Mouse (Mus musculus): ENCODE results near the gene Banf1. TPM values are rescaled to one million over a fixed set of nuclear protein-coding genes. Genes with fewer than 3 reads are reported as not detected.
"Not testable (repeated sequence)": the region's sequence is repeated elsewhere in the genome, so short reads cannot be mapped to it uniquely, and the experiment has no call there.

Gene Banf1
- polyA plus RNA-seq, 1 experiment = 178 TPM

- TF ChIP-seq GATA1 (IDR thresholded peaks at IDR 0.05; ENCODE audit: borderline replicate concordance, low read length) = no peak
- no peak for TF ChIP-seq FLI1 (IDR thresholded peaks at IDR 0.05; ENCODE audit: low read length)
- Histone ChIP-seq H3K4me1 (peaks cover 18% of the 10 kb centered on the region), H3K36me3 (replicated peaks; ENCODE audit: low read length) (no peaks in the 10 kb centered on the region), H3K4me3 (replicated peaks) (no peak within 1 kb of the TSS), H3K27me3 (replicated peaks) (peaks cover 1% of the 10 kb centered on the region), H3K9me3 (no peaks in the 10 kb centered on the region)
Observed at GRCm38 (mm10) chr19:5402293-5402692, 35.3 kb upstream of the Banf1 start, which contains the start of gene Tsga10ip. Tsga10ip (minus strand) TSS chr19:5402526.

GRCm38 (mm10) chr19:5401073-5401472, 34.1 kb upstream of the Banf1 start:
- peaks cover 15% of the 10 kb centered on the region for H3K4me1 ChIP-seq
- not testable (repeated sequence) for H3K9me3 ChIP-seq; H3K36me3 ChIP-seq (replicated peaks; ENCODE audit: low read length); H3K27me3 ChIP-seq (replicated peaks); H3K4me3 ChIP-seq (replicated peaks)

- Histone ChIP-seq H3K27me3 (replicated peaks) (no peaks in the 10 kb centered on the region), H3K4me3 (replicated peaks) (no peak overlapping the region), H3K9me3 (no peaks in the 10 kb centered on the region), H3K36me3 (replicated peaks; ENCODE audit: low read length) (no peaks in the 10 kb centered on the region), H3K4me1 (peaks cover 26% of the 10 kb centered on the region)
- TF ChIP-seq GATA1 (IDR thresholded peaks at IDR 0.05; ENCODE audit: borderline replicate concordance, low read length) (no peak), FLI1 (IDR thresholded peaks at IDR 0.05; ENCODE audit: low read length) (no peak)
Observed at GRCm38 (mm10) chr19:5395371-5395770, 28.4 kb upstream of the Banf1 start.

- Histone ChIP-seq H3K27me3 (replicated peaks) (no peaks in the 10 kb centered on the region), H3K9me3 (no peaks in the 10 kb centered on the region), H3K4me3 (replicated peaks) (no peak overlapping the region), H3K4me1 (peaks cover 32% of the 10 kb centered on the region), H3K36me3 (replicated peaks; ENCODE audit: low read length) (no peaks in the 10 kb centered on the region)
- TF ChIP-seq GATA1 (IDR thresholded peaks at IDR 0.05; ENCODE audit: borderline replicate concordance, low read length) (no peak), FLI1 (IDR thresholded peaks at IDR 0.05; ENCODE audit: low read length) (no peak)
Observed at GRCm38 (mm10) chr19:5394168-5394567, 27.2 kb upstream of the Banf1 start.

GRCm38 (mm10) chr19:5392892-5393291, 25.9 kb upstream of the Banf1 start:
- H3K9me3 ChIP-seq = no peaks in the 10 kb centered on the region
- H3K36me3 ChIP-seq (replicated peaks; ENCODE audit: low read length) = no peaks in the 10 kb centered on the region
- H3K4me3 ChIP-seq (replicated peaks) = no peak overlapping the region
- H3K27me3 ChIP-seq (replicated peaks) = no peaks in the 10 kb centered on the region
- peaks cover 33% of the 10 kb centered on the region for H3K4me1 ChIP-seq
- TF ChIP-seq GATA1 (IDR thresholded peaks at IDR 0.05; ENCODE audit: borderline replicate concordance, low read length) (no peak), FLI1 (IDR thresholded peaks at IDR 0.05; ENCODE audit: low read length) (no peak)

GRCm38 (mm10) chr19:5390416-5390815, 23.4 kb upstream of the Banf1 start:
- peak overlapping the region; percentile 92 for H3K4me3 ChIP-seq (replicated peaks)
- H3K4me1 ChIP-seq = peaks cover 55% of the 10 kb centered on the region
- TF ChIP-seq FLI1 (IDR thresholded peaks at IDR 0.05; ENCODE audit: low read length) (no peak), GATA1 (IDR thresholded peaks at IDR 0.05; ENCODE audit: borderline replicate concordance, low read length) (no peak)

GRCm38 (mm10) chr19:5389647-5390046, 22.7 kb upstream of the Banf1 start:
- Histone ChIP-seq H3K4me3 (replicated peaks) (peak overlapping the region; percentile 92), H3K27me3 (replicated peaks) (no peaks in the 10 kb centered on the region), H3K9me3 (no peaks in the 10 kb centered on the region), H3K4me1 (peaks cover 49% of the 10 kb centered on the region), H3K36me3 (replicated peaks; ENCODE audit: low read length) (peaks cover 21% of the 10 kb centered on the region)
- TF ChIP-seq FLI1 (IDR thresholded peaks at IDR 0.05; ENCODE audit: low read length) (no peak), GATA1 (IDR thresholded peaks at IDR 0.05; ENCODE audit: borderline replicate concordance, low read length) (no peak)

More at GRCm38 (mm10) chr19:5390416-5390815, 23.4 kb upstream of the Banf1 start:
- Histone ChIP-seq H3K36me3 (replicated peaks; ENCODE audit: low read length) (peaks cover 13% of the 10 kb centered on the region), H3K9me3 (no peaks in the 10 kb centered on the region), H3K27me3 (replicated peaks) (no peaks in the 10 kb centered on the region)

- Histone ChIP-seq H3K36me3 (replicated peaks; ENCODE audit: low read length) (peaks cover 30% of the 10 kb centered on the region), H3K9me3 (no peaks in the 10 kb centered on the region), H3K4me1 (peaks cover 49% of the 10 kb centered on the region), H3K4me3 (replicated peaks) (peak within 1 kb of the TSS; percentile 92), H3K27me3 (replicated peaks) (no peaks in the 10 kb centered on the region)
- TF ChIP-seq FLI1 (IDR thresholded peaks at IDR 0.05; ENCODE audit: low read length) = peak; percentile 84; the same call in 1 of the 2 replicates
- TF ChIP-seq GATA1 (IDR thresholded peaks at IDR 0.05; ENCODE audit: borderline replicate concordance, low read length) = no peak
Observed at GRCm38 (mm10) chr19:5388588-5389242, 21.7 kb upstream of the Banf1 start, which contains the start of gene Sart1. Sart1 (minus strand) TSS chr19:5388703.

GRCm38 (mm10) chr19:5388011-5388441, 21.1 kb upstream of the Banf1 start:
- no peaks in the 10 kb centered on the region for H3K27me3 ChIP-seq (replicated peaks)
- H3K9me3 ChIP-seq = no peaks in the 10 kb centered on the region
- peak overlapping the region; percentile 92 for H3K4me3 ChIP-seq (replicated peaks)
- TF ChIP-seq FLI1 (IDR thresholded peaks at IDR 0.05; ENCODE audit: low read length) (no peak), GATA1 (IDR thresholded peaks at IDR 0.05; ENCODE audit: borderline replicate concordance, low read length) (no peak)
- H3K36me3 ChIP-seq (replicated peaks; ENCODE audit: low read length) = peaks cover 37% of the 10 kb centered on the region
- H3K4me1 ChIP-seq = peaks cover 49% of the 10 kb centered on the region

GRCm38 (mm10) chr19:5384715-5385114, 17.7 kb upstream of the Banf1 start:
- H3K4me3 ChIP-seq (replicated peaks) = no peak overlapping the region
- H3K4me1 ChIP-seq = peaks cover 31% of the 10 kb centered on the region
- H3K36me3 ChIP-seq (replicated peaks; ENCODE audit: low read length) = peaks cover 70% of the 10 kb centered on the region
- no peaks in the 10 kb centered on the region for H3K9me3 ChIP-seq
- TF ChIP-seq FLI1 (IDR thresholded peaks at IDR 0.05; ENCODE audit: low read length) = no peak
- TF ChIP-seq GATA1 (IDR thresholded peaks at IDR 0.05; ENCODE audit: borderline replicate concordance, low read length) = no peak
- no peaks in the 10 kb centered on the region for H3K27me3 ChIP-seq (replicated peaks)
